ENCODE assay signal across 9 mouse cellular contexts in genomic region chr9:121107643-121108042, GRCm38 (mm10).
DNase-seq lines count a peak whose midpoint lies in the region; ATAC-seq and TF ChIP-seq lines count a peak whose summit lies in the region.
"Had no signal": no experiment of that assay in that cellular context is flagged by ENCODE, and none has a peak within 500 bp of the region (broad histone marks: within the 10 kb centered on the region; RNA-seq: fewer than 3 reads in every experiment).

No protein-coding gene starts in this region.

- no peaks in the 10 kb centered on the region for H3K36me3 ChIP-seq in limb, embryonic 14.5 days (ENCODE audit: control insufficient read depth, insufficient read depth, low read length)
- no peaks in the 10 kb centered on the region for H3K36me3 ChIP-seq in limb, embryonic 10.5 days
- no peaks in the 10 kb centered on the region for H3K36me3 ChIP-seq in midbrain, embryonic 16.5 days (ENCODE audit: control insufficient read depth, insufficient read depth, low read length)
- H3K36me3 ChIP-seq: heart, embryonic 13.5 days had no signal

- no peak for TF ChIP-seq POLR2A in limb, embryonic 14.5 days (IDR thresholded peaks at IDR 0.05; ENCODE audit: borderline replicate concordance, extremely low read depth, insufficient read depth, insufficient read length)

- no peaks in the 10 kb centered on the region for H3K9me3 ChIP-seq in limb, embryonic 14.5 days (ENCODE audit: control insufficient read depth, low read length)
- no peaks in the 10 kb centered on the region for H3K9me3 ChIP-seq in limb, embryonic 10.5 days (replicated peaks)
- no peaks in the 10 kb centered on the region for H3K9me3 ChIP-seq in midbrain, embryonic 16.5 days (replicated peaks; ENCODE audit: control insufficient read depth, low read length, poor library complexity, severe bottlenecking)
- H3K9me3 ChIP-seq: heart, embryonic 13.5 days had no signal

- no peak for ATAC-seq in limb, embryonic 14.5 days (ENCODE audit: low FRiP score, low read depth)
- ATAC-seq in midbrain, embryonic 16.5 days: peak; percentile 75

- WGBS in limb, embryonic 14.5 days: 66% methylated on average over 5 of the region's 5 CpGs
- 74% methylated on average over 5 of the region's 5 CpGs for WGBS in limb, embryonic 10.5 days
- WGBS in midbrain, embryonic 16.5 days: 61% methylated on average over 5 of the region's 5 CpGs

- no peak overlapping the region for H3K27ac ChIP-seq in limb, embryonic 14.5 days (replicated peaks; ENCODE audit: low read depth, low read length)
- H3K27ac ChIP-seq in limb, embryonic 10.5 days: no peak overlapping the region
- H3K27ac ChIP-seq in midbrain, embryonic 16.5 days (ENCODE audit: low read length): peak overlapping the region; percentile 56
- H3K27ac ChIP-seq: heart, embryonic 13.5 days had no signal

- H3K4me3 ChIP-seq in limb, embryonic 14.5 days (replicated peaks; ENCODE audit: low read length): no peak overlapping the region
- no peak overlapping the region for H3K4me3 ChIP-seq in limb, embryonic 10.5 days
- H3K4me3 ChIP-seq in midbrain, embryonic 16.5 days (ENCODE audit: low read depth, low read length): no peak overlapping the region
- H3K4me3 ChIP-seq: heart, embryonic 13.5 days had no signal

- no peak overlapping the region for H3K4me2 ChIP-seq in limb, embryonic 14.5 days (replicated peaks; ENCODE audit: low read depth, low read length, severe bottlenecking)
- H3K4me2 ChIP-seq in midbrain, embryonic 16.5 days (ENCODE audit: low read length): no peak overlapping the region
- H3K4me2 ChIP-seq: heart, embryonic 13.5 days had no signal

- H3K9ac ChIP-seq in limb, embryonic 14.5 days (ENCODE audit: low read depth, low read length, severe bottlenecking): no peak overlapping the region
- H3K9ac ChIP-seq in midbrain, embryonic 16.5 days (ENCODE audit: low read depth, low read length): peak overlapping the region; percentile 22; the same call in 1 of the 2 replicates
- H3K9ac ChIP-seq: heart, embryonic 13.5 days had no signal

- peak; percentile 66 for DNase-seq in limb, embryonic 14.5 days (ENCODE audit: low spot score)
- no peak for DNase-seq in limb, embryonic 10.5 days (ENCODE audit: low spot score)
- DNase-seq in cerebellum, adult 18-20 months: peak; percentile 96 to 97
- peak; percentile 83 for DNase-seq in gastrocnemius, postnatal 10 days
- peak; percentile 34 to 41 for DNase-seq in kidney, postnatal 25 days
- DNase-seq in thymus, postnatal 10 days (ENCODE audit: low spot score in 2 of 2): no peak
- DNase-seq in urinary bladder, adult 18-20 months (ENCODE audit: low spot score in 2 of 2): no peak

- H3K27me3 ChIP-seq in limb, embryonic 14.5 days (ENCODE audit: control insufficient read depth, insufficient read depth, low read length): no peaks in the 10 kb centered on the region
- peaks cover 15% of the 10 kb centered on the region; the same call in 1 of the 2 replicates for H3K27me3 ChIP-seq in limb, embryonic 10.5 days (ENCODE audit: low read depth, poor library complexity, severe bottlenecking)
- H3K27me3 ChIP-seq in midbrain, embryonic 16.5 days (ENCODE audit: control insufficient read depth, insufficient read depth, low read depth, low read length): no peaks in the 10 kb centered on the region

- H3K4me1 ChIP-seq in limb, embryonic 14.5 days (ENCODE audit: control insufficient read depth, insufficient read depth, low read length): peaks cover 9% of the 10 kb centered on the region
- H3K4me1 ChIP-seq in limb, embryonic 10.5 days: no peaks in the 10 kb centered on the region; the same call in 1 of the 2 replicates
- H3K4me1 ChIP-seq in midbrain, embryonic 16.5 days (ENCODE audit: control insufficient read depth, insufficient read depth, low read length): peaks cover 13% of the 10 kb centered on the region; the same call in 1 of the 2 replicates

Comparison
In these comparisons a context has a peak if more than half of its experiments do, and no peak if none do; other contexts are left out.
1. DNase-seq: peak in limb, embryonic 14.5 days (single experiment), cerebellum, adult 18-20 months (2 of 2), gastrocnemius, postnatal 10 days (single experiment) and kidney, postnatal 25 days (2 of 2); none in limb, embryonic 10.5 days (single experiment), thymus, postnatal 10 days (0 of 2) and urinary bladder, adult 18-20 months (0 of 2).